Mouse (Mus musculus) lung, embryonic 14.5 days (tissue): ENCODE results near the gene Eif3g. TPM values are rescaled to one million over a fixed set of nuclear protein-coding genes. Genes with fewer than 3 reads are reported as not detected.
A peak's percentile ranks its signal among the peaks of the same experiment; 100 is the strongest.

Source experiments
- ATAC-seq: fragments of 200-750 bp; cut with Nextera tagmentation; 2 replicates; pipeline ENCODE4 v1.8.0; 2017; ENCODE audit warnings: mild to moderate bottlenecking, moderate TSS enrichment, moderate library complexity; ENCODE audit not compliant: insufficient read depth
- DNase-seq: peaks from one replicate; pipeline ENCODE4 v3.0.0-alpha.2; 2015
- H3K27ac ChIP-seq: fragments of 300-500 bp; sonication (generic); 2 replicates; pipeline ENCODE4 v1.5.1; 2014; ENCODE audit warnings: low read depth, mild to moderate bottlenecking, moderate library complexity
- H3K27me3 ChIP-seq: fragments of 300-500 bp; sonication (generic); 2 replicates; pipeline ENCODE4 v1.6.1; 2014; ENCODE audit warnings: low read length, control low read depth; ENCODE audit not compliant: insufficient read depth
- H3K36me3 ChIP-seq: fragments of 300-500 bp; sonication (generic); 2 replicates; pipeline ENCODE4 v1.6.1; 2014; ENCODE audit warnings: control low read depth; ENCODE audit not compliant: insufficient read depth
- H3K4me1 ChIP-seq: fragments of 300-500 bp; sonication (generic); 2 replicates; pipeline ENCODE4 v1.6.1; 2014; ENCODE audit warnings: antibody characterized with exemption, control low read depth; ENCODE audit not compliant: insufficient read depth
- H3K4me2 ChIP-seq: fragments of 300-500 bp; sonication (generic); 2 replicates; pipeline ENCODE4 v1.6.1; 2014; ENCODE audit warnings: mild to moderate bottlenecking
- H3K4me3 ChIP-seq: fragments of 300-500 bp; sonication (generic); 2 replicates; pipeline ENCODE4 v1.5.1; 2014; ENCODE audit warnings: low read depth, low read length
- H3K9ac ChIP-seq: fragments of 300-500 bp; sonication (generic); 2 replicates; pipeline ENCODE4 v1.6.1; 2014
- H3K9me3 ChIP-seq: fragments of 300-500 bp; sonication (generic); 2 replicates; pipeline ENCODE4 v1.6.1; 2016; ENCODE audit warnings: low read depth, low read length, control low read depth
- CTCF ChIP-seq: IDR thresholded peaks from 2 replicates; pipeline ENCODE4 v1.5.1; 2016; ENCODE audit warnings: antibody characterized with exemption, low read depth
- WGBS: fragments of 180-500 bp; shearing (Covaris S2); extraction: QIAGEN DNeasy Blood & Tissue Kit; methylation state at CpG from one replicate; pipeline ENCODE4 v1.1.7; 2014; 5-methylcytosine and 5-hydroxymethylcytosine counted together
- polyA plus RNA-seq: library from polyadenylated mRNA; unstranded; fragments of >200 nt; fragmentation: Nextera tagmentation; extraction: Ambion mirVana; gene quantifications from 2 replicates; pipeline ENCODE4 v1.2.1, GENCODE M21; 2014

The Eif3g gene
- polyA plus RNA-seq, 1 experiment from 2014 or later = 296 TPM

DNA sequence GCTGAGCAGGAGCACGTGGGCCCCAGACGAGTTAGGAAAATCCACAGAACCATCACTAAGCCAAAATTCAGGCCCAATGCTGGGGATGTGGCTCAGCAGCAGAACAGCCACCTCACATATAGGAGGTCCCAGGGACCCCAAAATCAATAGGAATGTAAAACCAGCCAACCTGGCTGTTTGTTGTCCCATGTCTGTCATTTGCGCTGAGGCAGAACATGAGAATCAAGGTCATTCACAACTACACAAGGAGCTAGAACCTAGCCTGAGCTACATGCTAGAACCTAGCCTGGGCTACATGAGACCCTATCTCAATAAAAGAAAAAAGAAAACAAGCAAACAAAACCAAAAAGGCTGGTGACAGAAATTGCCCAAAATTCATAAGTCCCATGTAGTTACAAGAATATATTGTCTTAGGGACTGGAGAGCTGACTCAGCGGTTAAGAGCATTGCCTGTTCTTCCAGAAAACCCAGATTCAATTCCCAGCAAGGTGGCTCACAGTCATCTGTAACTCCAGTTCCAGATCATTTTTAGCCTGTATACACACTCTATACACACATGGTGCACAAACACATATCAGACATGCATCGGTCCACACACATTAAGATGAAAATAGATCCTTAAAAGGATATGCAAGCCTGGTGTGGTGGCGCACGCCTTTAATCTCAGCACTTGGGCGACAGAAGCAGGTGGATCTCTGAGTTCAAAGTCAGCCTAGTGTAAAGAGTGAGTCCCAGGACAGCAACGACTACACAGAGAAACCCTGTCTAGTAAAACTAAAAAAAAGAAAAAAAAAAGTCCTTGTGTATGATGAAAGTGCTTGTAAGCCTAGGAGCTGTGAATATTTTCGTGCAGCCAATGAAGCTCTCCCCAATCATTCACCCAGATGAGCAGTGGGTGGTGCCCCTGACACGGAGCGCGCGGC, 21.0 kb downstream of the Eif3g start:
- Histone ChIP-seq H3K27me3 (no peaks in the 10 kb centered on the region), H3K9me3 (no peaks in the 10 kb centered on the region), H3K9ac (peak overlapping the region; percentile 26; the same call in 1 of the 2 replicates), H3K4me1 (no peaks in the 10 kb centered on the region), H3K27ac (no peak overlapping the region), H3K4me2 (peak overlapping the region; percentile 71), H3K36me3 (no peaks in the 10 kb centered on the region), H3K4me3 (peak overlapping the region; percentile 37)
- 34% methylated on average over 14 of the region's 14 CpGs for WGBS
- ATAC-seq = peak; percentile 14
- DNase-seq = no peak
- TF ChIP-seq CTCF = no peak

DNA sequence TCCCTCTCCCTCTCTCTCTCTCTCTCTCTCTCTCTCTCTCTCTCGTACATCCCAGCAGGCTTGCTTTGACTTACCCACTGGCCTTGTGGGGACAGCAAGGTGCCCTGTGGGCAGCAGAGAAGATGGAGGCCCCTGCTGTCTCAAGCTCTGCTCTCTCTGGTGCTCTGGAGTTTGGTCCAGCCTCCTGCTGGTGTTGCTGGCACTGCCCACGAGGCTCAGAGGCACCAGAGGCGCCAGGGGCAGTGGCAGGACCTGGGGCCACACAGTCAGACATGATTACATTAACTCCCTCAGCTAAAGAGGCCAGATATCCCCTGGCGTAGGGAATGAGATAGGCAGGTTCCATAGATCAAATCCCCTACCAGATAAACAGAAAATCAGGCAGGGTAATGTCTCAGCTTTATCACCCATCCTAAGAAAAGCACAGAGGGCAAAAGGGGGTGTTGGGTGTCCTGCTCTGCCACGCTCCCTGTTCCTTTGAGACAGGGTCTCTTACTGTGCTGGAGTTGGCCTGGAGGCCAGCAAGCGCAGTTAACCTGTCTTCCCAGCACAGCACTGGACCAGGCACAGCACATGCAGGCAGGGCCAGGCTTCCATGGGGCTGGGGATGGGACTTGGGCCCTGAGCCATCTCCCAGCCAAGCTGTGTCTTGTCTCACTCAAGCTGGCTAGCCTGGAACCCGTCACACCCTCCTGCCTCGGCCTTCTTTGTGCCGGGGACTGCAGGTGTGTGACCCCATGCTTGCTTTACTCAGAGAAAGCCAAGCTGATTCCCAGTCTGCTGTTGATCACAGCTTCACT, 21.9 kb downstream of the Eif3g start:
- Histone ChIP-seq H3K36me3 (no peaks in the 10 kb centered on the region), H3K9ac (no peak overlapping the region), H3K4me1 (no peaks in the 10 kb centered on the region), H3K27me3 (no peaks in the 10 kb centered on the region), H3K4me2 (no peak overlapping the region), H3K27ac (no peak overlapping the region), H3K4me3 (no peak overlapping the region), H3K9me3 (no peaks in the 10 kb centered on the region)
- DNase-seq (no peak), ATAC-seq (no peak)
- WGBS = 59% methylated on average over 9 of the region's 9 CpGs
- no peak for TF ChIP-seq CTCF

- Histone ChIP-seq H3K27me3 (no peaks in the 10 kb centered on the region), H3K9me3 (no peaks in the 10 kb centered on the region), H3K4me1 (no peaks in the 10 kb centered on the region), H3K4me3 (no peak overlapping the region), H3K9ac (no peak overlapping the region), H3K27ac (no peak overlapping the region), H3K36me3 (no peaks in the 10 kb centered on the region), H3K4me2 (no peak overlapping the region)
- TF ChIP-seq CTCF = no peak
- DNase-seq (peak; percentile 70), ATAC-seq (no peak)
- WGBS = 60% methylated on average over 23 of the region's 23 CpGs
Observed at GRCm38 (mm10) chr9:20875021-20875790, 23.2 kb downstream of the Eif3g start.

- peaks cover 13% of the 10 kb centered on the region for H3K27me3 ChIP-seq
Observed at GRCm38 (mm10) chr9:20873521-20873920, 24.9 kb downstream of the Eif3g start.

DNA sequence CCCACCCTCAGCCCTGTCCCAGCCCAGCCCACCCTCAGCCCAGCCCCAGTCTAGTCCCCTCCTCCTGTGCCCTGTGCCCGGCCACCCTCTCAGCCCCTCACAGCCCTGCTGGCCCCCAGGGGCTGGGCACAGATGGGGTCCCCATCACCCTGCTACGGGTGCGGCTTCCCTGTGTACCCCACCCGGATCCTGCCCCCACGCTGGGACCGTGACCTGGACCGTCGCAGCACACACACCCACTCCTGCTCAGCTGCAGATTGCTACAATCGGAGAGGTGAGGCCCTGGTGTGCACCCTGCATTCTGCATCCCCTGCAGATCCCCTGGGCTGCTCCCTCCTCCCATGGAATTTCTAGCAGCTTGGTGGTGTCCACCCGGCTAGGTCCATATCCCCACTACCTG, 25.4 kb downstream of the Eif3g start:
- ATAC-seq (no peak), DNase-seq (no peak)
- Histone ChIP-seq H3K4me3 (no peak overlapping the region), H3K9ac (no peak overlapping the region), H3K27ac (no peak overlapping the region), H3K9me3 (no peaks in the 10 kb centered on the region), H3K36me3 (no peaks in the 10 kb centered on the region), H3K27me3 (peaks cover 17% of the 10 kb centered on the region), H3K4me1 (no peaks in the 10 kb centered on the region), H3K4me2 (no peak overlapping the region)
- 89% methylated on average over 10 of the region's 10 CpGs for WGBS
- no peak for TF ChIP-seq CTCF

More at GRCm38 (mm10) chr9:20873521-20873920, 24.9 kb downstream of the Eif3g start:
- Histone ChIP-seq H3K9ac (no peak overlapping the region), H3K4me3 (no peak overlapping the region), H3K36me3 (no peaks in the 10 kb centered on the region), H3K27ac (no peak overlapping the region), H3K4me2 (no peak overlapping the region), H3K9me3 (no peaks in the 10 kb centered on the region), H3K4me1 (no peaks in the 10 kb centered on the region)
- TF ChIP-seq CTCF = no peak
- no peak for DNase-seq
- ATAC-seq = no peak
- WGBS = 84% methylated on average over 12 of the region's 12 CpGs

DNA sequence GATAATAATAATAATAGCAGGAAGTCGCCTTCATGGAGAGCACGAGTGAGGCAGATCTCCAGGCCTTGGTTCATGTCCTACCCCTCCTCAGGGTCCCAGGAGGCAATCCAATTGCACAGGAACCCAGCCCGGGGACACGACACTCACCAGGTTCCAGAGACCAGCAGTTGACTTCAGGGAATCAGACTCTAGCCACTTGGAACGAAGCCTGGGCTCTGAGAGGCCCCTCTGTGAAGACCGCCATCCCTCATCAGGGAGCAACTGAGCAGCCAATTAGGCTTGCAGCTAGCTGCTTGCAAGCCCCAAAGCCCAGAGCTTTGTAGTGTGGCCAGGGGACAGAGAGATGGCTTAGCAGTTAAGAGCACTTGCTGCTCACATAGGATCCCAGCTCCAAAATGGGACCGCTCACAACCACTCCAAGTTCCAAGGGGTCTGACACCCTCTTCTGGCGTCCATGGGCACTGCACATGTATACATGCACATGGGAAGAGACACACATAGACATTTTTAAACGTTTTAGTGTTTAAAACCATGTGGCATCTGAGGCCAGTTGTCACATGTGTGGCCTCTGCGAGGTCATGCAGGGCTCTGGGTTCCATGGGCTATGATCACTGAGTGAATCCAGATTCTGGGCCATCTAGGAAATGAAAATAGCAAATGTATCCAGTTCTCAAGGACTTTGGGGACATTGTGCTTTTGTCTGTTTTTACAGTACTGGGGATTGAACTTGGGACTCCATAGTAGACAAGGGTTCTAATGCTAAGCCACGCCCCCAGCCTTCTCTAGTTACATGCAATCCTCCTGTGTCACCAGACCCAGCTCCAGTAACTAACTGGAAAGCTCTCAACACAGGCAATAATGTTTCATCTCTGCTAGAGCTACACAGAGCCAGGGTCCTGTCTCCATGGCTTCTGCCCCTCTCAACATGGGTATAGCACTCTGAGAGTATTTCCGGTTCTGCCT, 27.9 kb downstream of the Eif3g start:
- no peak overlapping the region for H3K27ac ChIP-seq
- WGBS = 70% methylated on average over 12 of the region's 12 CpGs
- H3K9ac ChIP-seq = no peak overlapping the region
- DNase-seq (no peak), ATAC-seq (no peak)
- H3K27me3 ChIP-seq = peaks cover 23% of the 10 kb centered on the region
- H3K36me3 ChIP-seq = no peaks in the 10 kb centered on the region
- H3K4me3 ChIP-seq = no peak overlapping the region
- H3K9me3 ChIP-seq = no peaks in the 10 kb centered on the region
- no peaks in the 10 kb centered on the region for H3K4me1 ChIP-seq
- peak; percentile 39 for TF ChIP-seq CTCF
- H3K4me2 ChIP-seq = no peak overlapping the region
